Mouse (Mus musculus) liver, embryonic 12.5 days (tissue): ENCODE results near the gene Smad6. TPM values are rescaled to one million over a fixed set of nuclear protein-coding genes. Genes with fewer than 3 reads are reported as not detected.

Source experiments
- ATAC-seq: fragments of 200-750 bp; cut with Nextera tagmentation; 2 replicates; pipeline ENCODE4 v1.8.0; 2017; ENCODE audit warnings: moderate number of reproducible peaks, mild to moderate bottlenecking, moderate library complexity
- H3K27ac ChIP-seq: fragments of 300-500 bp; sonication (generic); 2 replicates; pipeline ENCODE4 v1.5.1; 2016; ENCODE audit warnings: mild to moderate bottlenecking
- H3K27me3 ChIP-seq: fragments of 300-500 bp; sonication (generic); replicated peaks from 2 replicates; pipeline ENCODE4 v1.6.1; 2016; ENCODE audit warnings: mild to moderate bottlenecking, moderate library complexity
- H3K36me3 ChIP-seq: fragments of 300-500 bp; sonication (generic); 2 replicates; pipeline ENCODE4 v1.6.1; 2016; ENCODE audit warnings: mild to moderate bottlenecking, moderate library complexity
- H3K4me1 ChIP-seq: fragments of 300-500 bp; sonication (generic); 2 replicates; pipeline ENCODE4 v1.6.1; 2016
- H3K4me2 ChIP-seq: fragments of 300-500 bp; sonication (generic); 2 replicates; pipeline ENCODE4 v1.6.1; 2016; ENCODE audit warnings: mild to moderate bottlenecking, moderate library complexity
- H3K4me3 ChIP-seq: fragments of 300-500 bp; sonication (generic); 2 replicates; pipeline ENCODE4 v1.5.1; 2016; ENCODE audit warnings: mild to moderate bottlenecking, moderate library complexity
- H3K9ac ChIP-seq: fragments of 300-500 bp; sonication (generic); 2 replicates; pipeline ENCODE4 v1.6.1; 2016; ENCODE audit warnings: mild to moderate bottlenecking, moderate library complexity
- H3K9me3 ChIP-seq: fragments of 300-500 bp; sonication (generic); replicated peaks from 2 replicates; pipeline ENCODE4 v1.6.1; 2016; ENCODE audit warnings: mild to moderate bottlenecking, moderate library complexity
- WGBS: fragments of 180-500 bp; shearing (Covaris S2); methylation state at CpG from one replicate; pipeline ENCODE4 v1.1.7; 2016; ENCODE audit not compliant: insufficient replicate concordance; 5-methylcytosine and 5-hydroxymethylcytosine counted together
- polyA plus RNA-seq: library from polyadenylated mRNA; unstranded; fragments of >200 nt; fragmentation: Nextera tagmentation; extraction: Ambion mirVana; gene quantifications from 2 replicates; pipeline ENCODE4 v1.2.1, GENCODE M21; 2016

Gene Smad6
- polyA plus RNA-seq, 1 experiment from 2014 or later: 11.7 TPM

DNA sequence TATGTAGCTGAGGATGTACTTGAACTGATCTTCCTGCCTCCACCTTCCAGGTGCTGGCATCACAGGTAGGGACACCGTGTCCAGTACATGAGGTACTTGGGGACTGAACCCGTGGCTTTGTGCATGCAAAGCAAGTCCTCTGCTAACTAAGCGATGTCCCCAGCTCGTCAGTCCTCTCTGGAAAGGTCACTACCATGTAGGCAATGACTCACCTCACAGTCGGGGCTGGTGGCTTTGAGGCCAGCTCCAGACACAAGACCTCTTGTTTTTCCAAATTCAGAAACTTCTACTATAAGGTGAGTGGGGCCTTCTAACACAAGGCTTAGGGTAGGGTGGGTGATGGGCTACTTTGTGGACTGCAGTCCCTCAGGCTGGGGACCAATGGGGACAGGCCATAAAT lies 21.8 kb downstream of the Smad6 start:
- no peak overlapping the region for H3K9ac ChIP-seq
- no peaks in the 10 kb centered on the region for H3K9me3 ChIP-seq
- H3K27ac ChIP-seq: no peak overlapping the region
- no peak for ATAC-seq
- H3K4me2 ChIP-seq: no peak overlapping the region
- no peak overlapping the region for H3K4me3 ChIP-seq
- 74% methylated on average over 5 of the region's 5 CpGs for WGBS
- peaks cover 32% of the 10 kb centered on the region for H3K4me1 ChIP-seq
- no peaks in the 10 kb centered on the region for H3K27me3 ChIP-seq
- H3K36me3 ChIP-seq: peaks cover 63% of the 10 kb centered on the region

DNA sequence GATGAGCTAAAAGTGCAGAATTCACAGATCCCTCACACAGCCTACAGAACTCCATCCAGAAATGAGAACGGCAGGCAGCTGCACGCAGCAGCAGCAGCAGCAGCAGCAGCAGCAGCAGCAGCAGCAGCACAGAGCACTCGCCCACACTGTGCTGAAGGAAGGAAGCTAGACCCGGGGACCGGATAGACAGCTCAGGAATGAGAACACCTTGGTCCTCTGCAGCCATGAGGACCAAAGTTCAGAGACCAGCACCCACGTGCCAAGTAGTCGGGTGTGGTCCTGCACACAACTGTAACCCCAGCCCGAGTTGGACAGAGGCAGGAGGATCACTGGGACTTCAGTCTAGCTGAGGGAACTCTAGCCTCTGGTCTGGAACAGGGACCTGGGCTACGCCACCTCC lies 22.7 kb downstream of the Smad6 start:
- WGBS: 72% methylated on average over 9 of the region's 9 CpGs
- no peaks in the 10 kb centered on the region for H3K27me3 ChIP-seq
- no peak overlapping the region for H3K4me2 ChIP-seq
- no peaks in the 10 kb centered on the region for H3K9me3 ChIP-seq
- no peak overlapping the region for H3K4me3 ChIP-seq
- no peak for ATAC-seq
- H3K36me3 ChIP-seq: peaks cover 56% of the 10 kb centered on the region
- H3K9ac ChIP-seq: no peak overlapping the region
- H3K4me1 ChIP-seq: peaks cover 30% of the 10 kb centered on the region
- H3K27ac ChIP-seq: no peak overlapping the region

DNA sequence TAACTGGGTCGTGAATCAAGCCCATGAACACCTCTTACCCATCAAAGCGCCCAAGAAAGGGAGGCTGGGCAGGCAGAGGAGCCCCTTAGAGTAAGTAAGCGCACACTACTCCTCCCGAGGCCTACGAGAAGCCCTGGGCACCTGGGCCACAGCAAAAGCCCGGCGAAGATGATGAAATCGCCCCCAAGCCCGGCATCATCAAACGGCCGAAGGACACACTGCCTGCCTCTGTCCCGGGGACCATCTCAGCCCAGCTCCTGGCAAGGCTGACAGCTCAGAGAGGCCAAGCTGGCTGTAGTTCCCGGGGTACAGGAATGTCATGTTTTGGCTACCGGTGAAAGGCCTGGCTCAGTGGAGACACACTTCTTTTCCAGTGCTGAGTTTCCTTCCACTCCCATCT lies 23.8 kb downstream of the Smad6 start:
- Histone ChIP-seq H3K9ac (no peak overlapping the region), H3K9me3 (no peaks in the 10 kb centered on the region), H3K4me2 (no peak overlapping the region), H3K27ac (0 out of 2 replicates have a peak overlapping the region, but pooled peaks have one; percentile 12), H3K36me3 (peaks cover 54% of the 10 kb centered on the region), H3K27me3 (no peaks in the 10 kb centered on the region), H3K4me3 (no peak overlapping the region), H3K4me1 (peaks cover 21% of the 10 kb centered on the region)
- no peak for ATAC-seq
- whole genome bisulfite sequencing: 76% methylated on average over 14 of the region's 14 CpGs

DNA sequence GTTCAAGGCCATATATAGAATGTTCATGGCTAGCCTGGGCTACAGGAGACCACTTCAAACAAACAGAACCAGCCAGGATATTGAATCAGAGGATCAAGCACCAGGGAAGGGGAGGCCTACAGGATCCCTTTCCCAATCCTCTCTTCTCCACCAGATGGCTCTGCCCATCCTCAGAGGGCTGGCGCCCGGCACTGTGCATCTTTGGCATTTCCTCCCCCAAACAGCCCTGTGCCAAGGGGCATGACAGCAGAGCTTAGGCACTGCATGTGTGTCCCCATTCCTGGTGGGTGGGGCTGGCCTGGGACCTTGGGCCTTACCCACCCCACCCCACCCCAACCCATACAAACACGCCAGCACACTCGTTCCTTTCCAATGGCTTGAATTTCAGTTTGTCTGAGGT lies 24.4 kb downstream of the Smad6 start:
- peaks cover 51% of the 10 kb centered on the region for H3K36me3 ChIP-seq
- H3K4me2 ChIP-seq: no peak overlapping the region
- no peak for ATAC-seq
- 71% methylated on average over 4 of the region's 4 CpGs for WGBS
- H3K27me3 ChIP-seq: no peaks in the 10 kb centered on the region
- peaks cover 19% of the 10 kb centered on the region; the same call in 1 of the 2 replicates for H3K4me1 ChIP-seq
- no peak overlapping the region for H3K9ac ChIP-seq
- H3K4me3 ChIP-seq: no peak overlapping the region
- 0 out of 2 replicates have a peak overlapping the region, but pooled peaks have one; percentile 12 for H3K27ac ChIP-seq
- H3K9me3 ChIP-seq: no peaks in the 10 kb centered on the region

DNA sequence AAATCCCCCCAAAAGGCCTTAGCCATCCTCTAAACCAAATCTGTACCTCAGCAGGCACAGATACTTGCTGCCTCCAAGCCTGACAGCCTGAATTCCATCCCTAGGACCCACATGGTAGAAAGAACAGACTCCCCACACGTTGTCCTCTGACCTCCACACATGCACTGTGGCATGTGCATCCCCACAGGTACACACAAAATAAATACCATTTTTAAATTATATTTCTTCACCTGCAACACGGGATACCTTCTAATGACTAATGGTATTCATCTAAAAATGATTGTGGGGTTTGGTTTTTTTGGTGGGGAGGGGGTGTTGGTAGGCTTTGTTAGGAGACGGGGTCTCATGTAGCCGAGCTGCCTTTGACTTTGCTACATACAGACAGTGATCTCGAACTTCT lies 28.6 kb downstream of the Smad6 start:
- H3K27me3 ChIP-seq: no peaks in the 10 kb centered on the region
- H3K9me3 ChIP-seq: no peaks in the 10 kb centered on the region
- peaks cover 27% of the 10 kb centered on the region for H3K36me3 ChIP-seq
- 78% methylated on average over 5 of the region's 5 CpGs for WGBS
- H3K9ac ChIP-seq: no peak overlapping the region
- H3K4me2 ChIP-seq: no peak overlapping the region
- peaks cover 44% of the 10 kb centered on the region for H3K4me1 ChIP-seq
- ATAC-seq: no peak
- H3K4me3 ChIP-seq: no peak overlapping the region
- H3K27ac ChIP-seq: no peak overlapping the region

DNA sequence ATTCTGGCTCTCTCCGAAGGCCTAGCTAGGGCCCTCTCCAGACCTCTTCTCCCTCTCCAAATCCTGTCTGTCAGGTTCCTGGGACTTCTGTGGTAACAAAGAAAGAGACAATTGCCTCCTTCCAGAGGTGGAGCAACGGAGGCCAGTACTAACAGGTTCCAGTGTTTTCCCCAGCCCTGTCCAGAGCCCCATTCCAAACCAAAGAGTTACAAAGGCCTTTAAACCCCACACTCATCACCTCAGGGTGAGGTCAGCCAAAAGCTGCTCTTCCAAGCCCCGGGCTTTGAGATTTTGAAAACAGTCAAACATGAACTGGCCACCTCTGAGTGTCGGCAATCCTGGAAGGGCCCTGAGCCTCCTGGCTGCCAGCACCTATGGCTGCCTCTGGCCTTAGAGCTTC lies 29.1 kb downstream of the Smad6 start:
- peaks cover 46% of the 10 kb centered on the region for H3K4me1 ChIP-seq
- H3K9ac ChIP-seq: no peak overlapping the region
- H3K4me2 ChIP-seq: no peak overlapping the region
- no peaks in the 10 kb centered on the region for H3K27me3 ChIP-seq
- ATAC-seq: no peak
- no peak overlapping the region for H3K27ac ChIP-seq
- 63% methylated on average over 4 of the region's 4 CpGs for WGBS
- no peaks in the 10 kb centered on the region for H3K9me3 ChIP-seq
- H3K36me3 ChIP-seq: peaks cover 23% of the 10 kb centered on the region
- H3K4me3 ChIP-seq: no peak overlapping the region

DNA sequence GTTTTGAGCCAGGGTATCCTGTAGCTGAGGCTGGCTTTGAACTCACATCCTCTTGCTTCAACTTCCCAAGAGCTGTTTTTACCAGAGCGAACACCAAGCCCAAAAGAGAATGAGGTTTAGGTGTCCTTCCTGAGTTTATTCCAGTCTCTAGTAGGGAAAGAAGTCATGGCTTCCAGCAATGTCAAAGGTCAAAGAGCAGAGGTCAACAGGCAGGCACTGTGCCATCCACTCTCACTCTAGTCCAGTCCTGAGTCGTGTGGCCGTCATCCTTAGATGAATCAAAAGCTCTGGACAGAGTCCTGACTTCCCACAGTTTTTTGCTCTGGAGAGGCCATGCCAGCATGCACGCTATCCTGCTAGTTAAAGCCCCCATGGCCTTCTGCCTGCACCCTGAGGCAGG lies 30.7 kb downstream of the Smad6 start:
- Histone ChIP-seq H3K36me3 (peaks cover 15% of the 10 kb centered on the region), H3K4me3 (no peak overlapping the region), H3K9me3 (no peaks in the 10 kb centered on the region), H3K27ac (no peak overlapping the region; the same call in 1 of the 2 replicates), H3K4me1 (peaks cover 43% of the 10 kb centered on the region), H3K9ac (no peak overlapping the region), H3K4me2 (no peak overlapping the region), H3K27me3 (no peaks in the 10 kb centered on the region)
- ATAC-seq: no peak
- WGBS: 76% methylated on average over 4 of the region's 4 CpGs

DNA sequence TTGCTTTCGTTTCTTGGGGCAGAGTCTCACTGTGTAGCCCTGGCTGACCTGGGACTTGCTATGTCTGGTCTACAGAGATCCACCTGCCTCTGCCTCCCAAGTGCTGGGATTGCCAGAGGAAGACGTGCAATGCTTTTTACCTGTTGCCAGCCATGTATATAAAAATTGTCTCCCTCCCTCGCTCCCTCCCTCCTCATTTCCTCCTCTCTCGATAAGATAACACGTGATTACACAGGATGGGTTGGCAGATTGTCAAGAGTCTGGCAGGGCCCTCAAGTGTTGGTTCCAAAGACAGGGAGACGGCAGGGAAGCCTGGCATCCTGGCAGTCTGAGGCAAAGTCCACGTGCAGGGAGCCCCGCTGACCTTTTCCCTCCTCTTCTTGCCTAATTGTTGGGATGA lies 32.2 kb downstream of the Smad6 start:
- H3K27ac ChIP-seq: no peak overlapping the region
- no peaks in the 10 kb centered on the region for H3K27me3 ChIP-seq
- H3K4me2 ChIP-seq: no peak overlapping the region
- no peak overlapping the region for H3K9ac ChIP-seq
- peaks cover 14% of the 10 kb centered on the region for H3K36me3 ChIP-seq
- 49% methylated on average over 8 of the region's 8 CpGs for WGBS
- no peaks in the 10 kb centered on the region for H3K9me3 ChIP-seq
- H3K4me1 ChIP-seq: peaks cover 53% of the 10 kb centered on the region
- ATAC-seq: no peak
- no peak overlapping the region for H3K4me3 ChIP-seq

DNA sequence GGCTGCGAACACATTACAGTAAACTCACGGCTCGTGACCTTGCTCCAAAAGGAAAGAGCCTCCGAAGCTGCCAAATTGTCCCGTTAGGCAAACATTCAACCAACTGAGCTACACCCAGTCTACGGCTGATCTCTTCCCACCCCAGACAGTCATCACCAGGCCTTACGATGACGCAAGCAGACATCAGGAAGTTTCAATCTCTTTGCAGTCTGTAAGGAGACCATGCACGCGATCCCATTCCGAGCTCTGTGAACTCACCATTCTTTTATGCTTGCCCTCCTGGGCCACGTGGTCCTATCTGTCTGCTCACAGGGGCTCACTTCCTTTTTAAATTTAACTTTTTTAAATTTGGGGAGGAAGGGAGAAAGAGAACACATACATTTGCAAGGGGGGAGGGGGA lies 32.6 kb downstream of the Smad6 start:
- ATAC-seq: no peak
- Histone ChIP-seq H3K27me3 (no peaks in the 10 kb centered on the region), H3K9ac (no peak overlapping the region), H3K27ac (0 out of 2 replicates have a peak overlapping the region, but pooled peaks have one; percentile 31), H3K9me3 (no peaks in the 10 kb centered on the region), H3K4me1 (peaks cover 58% of the 10 kb centered on the region), H3K4me2 (no peak overlapping the region), H3K36me3 (peaks cover 14% of the 10 kb centered on the region; the same call in 1 of the 2 replicates), H3K4me3 (no peak overlapping the region)
- 52% methylated on average over 12 of the region's 12 CpGs for WGBS

DNA sequence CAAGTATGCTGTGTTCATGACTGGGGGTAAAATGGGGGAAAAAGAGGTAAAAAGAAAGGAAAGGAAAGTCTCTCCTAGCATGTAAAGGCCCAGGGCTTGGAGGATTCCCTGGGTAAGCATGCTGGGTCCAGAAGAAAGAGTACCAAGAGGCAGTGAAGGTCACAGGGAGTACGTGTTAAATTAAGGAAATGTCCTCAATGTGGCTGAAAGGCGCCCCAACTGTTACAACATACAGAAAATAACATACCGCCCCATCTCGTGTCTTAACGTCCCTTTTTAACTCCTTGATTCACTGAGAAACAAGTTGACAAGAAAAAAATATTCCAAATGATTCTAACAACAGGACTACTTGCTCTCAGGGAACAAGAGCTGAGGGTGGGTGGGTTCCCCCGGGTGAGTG lies 36.7 kb downstream of the Smad6 start:
- Histone ChIP-seq H3K27ac (no peak overlapping the region), H3K4me3 (no peak overlapping the region), H3K4me2 (no peak overlapping the region), H3K4me1 (peaks cover 76% of the 10 kb centered on the region), H3K9ac (no peak overlapping the region), H3K9me3 (no peaks in the 10 kb centered on the region), H3K36me3 (no peaks in the 10 kb centered on the region), H3K27me3 (no peaks in the 10 kb centered on the region)
- 63% methylated on average over 6 of the region's 6 CpGs for WGBS
- ATAC-seq: no peak

DNA sequence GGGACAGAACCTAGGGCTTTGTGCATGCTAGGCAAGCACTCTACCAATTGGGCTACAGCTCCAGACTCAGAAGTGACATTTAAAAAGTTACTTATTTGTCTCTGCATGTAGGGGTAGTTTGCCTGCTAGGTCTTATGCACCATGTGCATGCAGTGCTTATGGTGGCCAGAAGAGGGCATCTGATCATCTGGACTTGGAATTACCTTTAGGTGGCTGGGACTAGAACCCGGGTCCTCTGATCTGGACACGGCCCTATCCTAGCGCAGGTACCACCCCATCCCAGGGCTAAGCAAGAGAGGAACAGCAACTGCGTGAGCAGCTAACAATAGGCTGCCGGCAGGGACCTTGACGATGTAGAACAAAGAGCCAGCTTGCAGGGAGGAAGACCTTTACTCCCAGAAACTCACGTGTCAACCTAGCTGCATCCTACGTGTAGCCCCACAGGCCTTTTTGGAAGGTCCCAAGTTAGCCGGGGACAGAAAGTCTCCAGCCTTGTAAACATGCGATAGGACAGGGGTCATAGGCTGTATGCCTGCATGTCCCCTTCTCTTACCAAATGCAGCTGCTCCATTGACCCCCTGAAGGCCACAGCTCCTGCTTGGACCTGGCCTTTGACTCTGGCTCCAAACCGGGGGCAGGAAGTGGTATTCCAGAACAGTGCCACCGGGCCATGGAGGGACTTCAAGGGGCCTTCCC lies 38.8 kb downstream of the Smad6 start:
- Histone ChIP-seq H3K4me2 (no peak overlapping the region), H3K9ac (no peak overlapping the region), H3K36me3 (no peaks in the 10 kb centered on the region), H3K4me3 (no peak overlapping the region), H3K9me3 (no peaks in the 10 kb centered on the region), H3K27ac (0 out of 2 replicates have a peak overlapping the region, but pooled peaks have one; percentile 46), H3K27me3 (no peaks in the 10 kb centered on the region), H3K4me1 (peaks cover 75% of the 10 kb centered on the region)
- ATAC-seq: peak; percentile 30; the same call in 1 of the 2 replicates
- 64% methylated on average over 12 of the region's 12 CpGs for WGBS

DNA sequence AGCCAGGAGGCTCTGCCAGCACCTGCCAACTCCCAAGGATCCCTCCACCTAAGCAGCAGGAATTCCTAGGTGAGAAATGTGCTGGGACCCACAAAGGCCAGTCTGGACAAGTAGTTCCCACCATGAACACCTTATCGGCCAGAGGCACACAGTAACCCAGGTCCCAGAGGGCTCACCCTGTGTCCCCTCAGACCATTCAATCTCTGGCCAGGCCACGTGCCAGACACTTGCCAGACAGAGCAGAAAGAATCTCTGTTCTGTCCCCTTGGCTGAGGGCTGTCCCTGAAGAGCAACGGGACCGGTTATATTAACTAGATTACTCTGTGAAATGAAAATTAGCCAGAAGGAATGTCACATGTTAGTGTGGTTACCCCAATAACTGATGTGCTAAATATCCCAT lies 39.9 kb downstream of the Smad6 start:
- H3K4me1 ChIP-seq: peaks cover 74% of the 10 kb centered on the region
- H3K27me3 ChIP-seq: no peaks in the 10 kb centered on the region
- H3K9ac ChIP-seq: no peak overlapping the region
- no peak overlapping the region for H3K4me2 ChIP-seq
- no peaks in the 10 kb centered on the region for H3K36me3 ChIP-seq
- H3K9me3 ChIP-seq: no peaks in the 10 kb centered on the region
- no peak overlapping the region for H3K4me3 ChIP-seq
- WGBS: 82% methylated on average over 4 of the region's 4 CpGs
- no peak for ATAC-seq
- no peak overlapping the region for H3K27ac ChIP-seq

DNA sequence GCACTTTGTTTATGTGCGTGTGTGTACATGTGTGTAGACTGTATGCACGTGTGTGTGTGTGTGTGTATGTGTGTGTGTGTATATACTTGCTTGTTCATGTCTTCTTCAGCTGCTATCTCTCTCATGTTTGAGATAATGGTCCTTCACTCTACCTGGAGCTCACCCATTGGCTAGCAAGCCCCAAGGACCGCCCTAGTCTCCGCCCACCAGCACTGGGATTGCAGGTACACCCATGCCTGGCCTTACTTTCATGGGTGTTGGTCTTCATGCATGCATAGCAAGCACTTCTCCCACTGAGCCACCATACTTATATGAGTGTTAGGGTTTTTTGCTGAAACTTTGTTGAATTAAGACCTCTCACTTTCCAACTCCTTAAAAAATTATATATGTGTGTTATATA lies 40.5 kb downstream of the Smad6 start:
- Histone ChIP-seq H3K36me3 (no peaks in the 10 kb centered on the region), H3K4me1 (peaks cover 80% of the 10 kb centered on the region), H3K9ac (no peak overlapping the region), H3K27me3 (no peaks in the 10 kb centered on the region), H3K4me2 (no peak overlapping the region), H3K4me3 (no peak overlapping the region), H3K27ac (no peak overlapping the region), H3K9me3 (no peaks in the 10 kb centered on the region)
- ATAC-seq: 0 out of 2 replicates have a peak, but pooled peaks have one; percentile 27
- WGBS: 75% methylated on average over 4 of the region's 4 CpGs
